Mouse (Mus musculus): ENCODE results near the gene Vav1. TPM values are rescaled to one million over a fixed set of nuclear protein-coding genes. Genes with fewer than 3 reads are reported as not detected.

Gene Vav1
- total and polyA plus RNA-seq, 3 experiments, result 86.7 to 99.6 TPM; not detected in 1

- no peak for DNase-seq (ENCODE audit: low read depth, low spot score)
- Histone ChIP-seq H3K4me3 (ENCODE audit: control insufficient read depth in 1 of 2, insufficient read depth in 1 of 2, low read depth in 2 of 2, low read length in 2 of 2) (no peak overlapping the region), H3K36me3 (ENCODE audit: control insufficient read depth in 1 of 2, insufficient read depth in 2 of 2, low read length in 2 of 2) (no peaks in the 10 kb centered on the region), H3K9ac (ENCODE audit: control insufficient read depth, low read depth, low read length, poor library complexity, severe bottlenecking) (no peak overlapping the region), H3K79me2 (ENCODE audit: control insufficient read depth, insufficient read depth, low read length, poor library complexity) (no peaks in the 10 kb centered on the region), H3K27ac (ENCODE audit: control insufficient read depth, low read depth, low read length) (no peak overlapping the region), H3K9me3 (replicated peaks; ENCODE audit: insufficient read depth, low read length) (no peaks in the 10 kb centered on the region), H3K27me3 (ENCODE audit: control insufficient read depth in 1 of 2, insufficient read depth in 2 of 2, low read length in 2 of 2) (no peaks in the 10 kb centered on the region), H3K4me1 (ENCODE audit: control insufficient read depth in 1 of 2, insufficient read depth in 2 of 2, low read length in 2 of 2) (no peaks in the 10 kb centered on the region; a peak in 1 of 4 replicates)
- TF ChIP-seq TBP (IDR thresholded peaks at IDR 0.05; ENCODE audit: low read depth, low read length) (no peak), ZC3H11A (IDR thresholded peaks at IDR 0.05; ENCODE audit: low read depth, low read length) (no peak)
Measured at GRCm38 (mm10) chr17:57359485-57360241, 80.8 kb downstream of the Vav1 start.

Other genes with a start within 250 kb of the Vav1 start
- 89.3 and 104 TPM in 2 replicates for gene Khsrp, start 247.6 kb upstream of the Vav1 start, total RNA-seq (2012; rRNA removed)
- 100 to 1,000 TPM; 125 to 157 TPM for gene Khsrp, start 247.6 kb upstream of the Vav1 start, polyA plus RNA-seq (2012; ENCODE audit: insufficient read depth in 1 of 2, insufficient read length in 2 of 2, low read depth in 1 of 2, low replicate concordance in 2 of 2, missing spikeins in 1 of 2)
- gene Slc25a41, start 237.4 kb upstream of the Vav1 start, total RNA-seq (2012; rRNA removed), result 0.08 and 0.13 TPM in 2 replicates
- under 1 TPM in 1 of 2 experiments, not detected in 1; 0.15 TPM for gene Slc25a41, start 237.4 kb upstream of the Vav1 start, polyA plus RNA-seq (2012; ENCODE audit: insufficient read depth in 1 of 2, insufficient read length in 2 of 2, low read depth in 1 of 2, low replicate concordance in 2 of 2, missing spikeins in 1 of 2)
- gene Crb3, start 220.0 kb upstream of the Vav1 start, total RNA-seq (2012; rRNA removed), result not detected in 2 replicates
- under 1 TPM in 1 of 2 experiments, not detected in 1; 0.19 TPM for gene Crb3, start 220.0 kb upstream of the Vav1 start, polyA plus RNA-seq (2012; ENCODE audit: insufficient read depth in 1 of 2, insufficient read length in 2 of 2, low read depth in 1 of 2, low replicate concordance in 2 of 2, missing spikeins in 1 of 2)
- 4.9 and 5.9 TPM in 2 replicates for gene Slc25a23, start 219.2 kb upstream of the Vav1 start, total RNA-seq (2012; rRNA removed)
- 10 to 100 TPM in 1 of 2 experiments, not detected in 1; 60.8 TPM for gene Slc25a23, start 219.2 kb upstream of the Vav1 start, polyA plus RNA-seq (2012; ENCODE audit: insufficient read depth in 1 of 2, insufficient read length in 2 of 2, low read depth in 1 of 2, low replicate concordance in 2 of 2, missing spikeins in 1 of 2)
- 3.2 and 3.8 TPM in 2 replicates for gene Dennd1c, start 200.6 kb upstream of the Vav1 start, total RNA-seq (2012; rRNA removed)
- gene Dennd1c, start 200.6 kb upstream of the Vav1 start, polyA plus RNA-seq (2012; ENCODE audit: insufficient read depth in 1 of 2, insufficient read length in 2 of 2, low read depth in 1 of 2, low replicate concordance in 2 of 2, missing spikeins in 1 of 2), result 10 to 100 TPM in 1 of 2 experiments, not detected in 1; 20.7 TPM
- gene Tubb4a, start 191.3 kb upstream of the Vav1 start, total RNA-seq (2012; rRNA removed), result 0.35 and 0.62 TPM in 2 replicates
- 1 to 10 TPM in 1 of 2 experiments, not detected in 1; 6.4 TPM for gene Tubb4a, start 191.3 kb upstream of the Vav1 start, polyA plus RNA-seq (2012; ENCODE audit: insufficient read depth in 1 of 2, insufficient read length in 2 of 2, low read depth in 1 of 2, low replicate concordance in 2 of 2, missing spikeins in 1 of 2)
- gene Tnfsf9, start 173.8 kb upstream of the Vav1 start, total RNA-seq (2012; rRNA removed), result 2.0 and 2.5 TPM in 2 replicates
- 1 to 10 TPM in 1 of 2 experiments, not detected in 1; 3.4 TPM for gene Tnfsf9, start 173.8 kb upstream of the Vav1 start, polyA plus RNA-seq (2012; ENCODE audit: insufficient read depth in 1 of 2, insufficient read length in 2 of 2, low read depth in 1 of 2, low replicate concordance in 2 of 2, missing spikeins in 1 of 2)
- not detected in 2 replicates for gene Cd70, start 129.3 kb upstream of the Vav1 start, total RNA-seq (2012; rRNA removed)
- not detected for gene Cd70, start 129.3 kb upstream of the Vav1 start, polyA plus RNA-seq (2012; ENCODE audit: insufficient read depth in 1 of 2, insufficient read length in 2 of 2, low read depth in 1 of 2, low replicate concordance in 2 of 2, missing spikeins in 1 of 2)
- gene Tnfsf14, start 84.9 kb upstream of the Vav1 start, total RNA-seq (2012; rRNA removed), result not detected in 2 replicates
- gene Tnfsf14, start 84.9 kb upstream of the Vav1 start, polyA plus RNA-seq (2012; ENCODE audit: insufficient read depth in 1 of 2, insufficient read length in 2 of 2, low read depth in 1 of 2, low replicate concordance in 2 of 2, missing spikeins in 1 of 2), result not detected
- 0.35 and 0.59 TPM in 2 replicates for gene C3, start 51.0 kb upstream of the Vav1 start, total RNA-seq (2012; rRNA removed)
- 1 to 10 TPM in 1 of 2 experiments, not detected in 1; 3.2 TPM for gene C3, start 51.0 kb upstream of the Vav1 start, polyA plus RNA-seq (2012; ENCODE audit: insufficient read depth in 1 of 2, insufficient read length in 2 of 2, low read depth in 1 of 2, low replicate concordance in 2 of 2, missing spikeins in 1 of 2)
- gene Gpr108, start 30.7 kb upstream of the Vav1 start, total RNA-seq (2012; rRNA removed), result 21.8 and 22.1 TPM in 2 replicates
- 10 to 100 TPM in 1 of 2 experiments, not detected in 1; 35.9 TPM for gene Gpr108, start 30.7 kb upstream of the Vav1 start, polyA plus RNA-seq (2012; ENCODE audit: insufficient read depth in 1 of 2, insufficient read length in 2 of 2, low read depth in 1 of 2, low replicate concordance in 2 of 2, missing spikeins in 1 of 2)
- gene Trip10, start 29.6 kb upstream of the Vav1 start, total RNA-seq (2012; rRNA removed), result 8.9 and 10.9 TPM in 2 replicates
- 10 to 100 TPM in 1 of 2 experiments, not detected in 1; 20.8 TPM for gene Trip10, start 29.6 kb upstream of the Vav1 start, polyA plus RNA-seq (2012; ENCODE audit: insufficient read depth in 1 of 2, insufficient read length in 2 of 2, low read depth in 1 of 2, low replicate concordance in 2 of 2, missing spikeins in 1 of 2)
- gene Adgre1, start 79.6 kb downstream of the Vav1 start, total RNA-seq (2012; rRNA removed), result not detected in 2 replicates
- not detected for gene Adgre1, start 79.6 kb downstream of the Vav1 start, polyA plus RNA-seq (2012; ENCODE audit: insufficient read depth in 1 of 2, insufficient read length in 2 of 2, low read depth in 1 of 2, low replicate concordance in 2 of 2, missing spikeins in 1 of 2)

Measured in MEL (cell line).